In genomic region chr17:65959011-65959410, GRCm38 (mm10) we compare ENCODE assay signal across 22 mouse cellular contexts. TPM values are rescaled to one million over a fixed set of nuclear protein-coding genes. Genes with fewer than 3 reads are reported as not detected.
DNase-seq lines count a peak whose midpoint lies in the region; ATAC-seq and TF ChIP-seq lines count a peak whose summit lies in the region.
"Had no signal": no experiment of that assay in that cellular context is flagged by ENCODE, and none has a peak within 500 bp of the region (broad histone marks: within the 10 kb centered on the region; RNA-seq: fewer than 3 reads in every experiment).

No protein-coding gene starts in this region.

- H3K27me3 ChIP-seq in cerebellum, adult 2 months (ENCODE audit: control insufficient read depth, insufficient read depth, low read length), result no peaks in the 10 kb centered on the region
- no peaks in the 10 kb centered on the region for H3K27me3 ChIP-seq in kidney, embryonic 14.5 days (ENCODE audit: control insufficient read depth, insufficient read depth, low read length)
- H3K27me3 ChIP-seq in intestine, embryonic 14.5 days (replicated peaks; ENCODE audit: control insufficient read depth, insufficient read depth, low read length), result no peaks in the 10 kb centered on the region
- no peaks in the 10 kb centered on the region for H3K27me3 ChIP-seq in intestine, postnatal 0 days (replicated peaks; ENCODE audit: control insufficient read depth, insufficient read depth, low read length)
- H3K27me3 ChIP-seq in neural tube, embryonic 15.5 days (replicated peaks), result no peaks in the 10 kb centered on the region
- H3K27me3 ChIP-seq: CH12.LX; embryonic facial prominence, embryonic 12.5 days; embryonic facial prominence, embryonic 15.5 days; forebrain, embryonic 12.5 days; forebrain, embryonic 15.5 days; hindbrain, embryonic 12.5 days; hindbrain, embryonic 15.5 days; Patski had no signal

- DNase-seq in cerebellum, adult 2 months, result no peak
- no peak for DNase-seq in cerebellum, postnatal 14 days
- DNase-seq in kidney, postnatal 14 days, result no peak
- no peak for DNase-seq in intestine, embryonic 14.5 days (ENCODE audit: low spot score)
- no peak for DNase-seq in lung, postnatal 10 days
- DNase-seq: adrenal gland, postnatal 10 days; gastrocnemius, postnatal 25 days; heart, adult 2 months had no signal

- H3K36me3 ChIP-seq in kidney, embryonic 14.5 days (ENCODE audit: control insufficient read depth, insufficient read depth, low read length), result no peaks in the 10 kb centered on the region
- H3K36me3 ChIP-seq in intestine, embryonic 14.5 days (ENCODE audit: control insufficient read depth, insufficient read depth, low read length), result no peaks in the 10 kb centered on the region
- no peaks in the 10 kb centered on the region for H3K36me3 ChIP-seq in intestine, postnatal 0 days (ENCODE audit: control insufficient read depth, insufficient read depth)
- H3K36me3 ChIP-seq in neural tube, embryonic 15.5 days, result no peaks in the 10 kb centered on the region
- H3K36me3 ChIP-seq: embryonic facial prominence, embryonic 12.5 days; embryonic facial prominence, embryonic 15.5 days; forebrain, embryonic 12.5 days; forebrain, embryonic 15.5 days; G1E; heart, embryonic 10.5 days; hindbrain, embryonic 12.5 days; hindbrain, embryonic 15.5 days had no signal

- H3K4me2 ChIP-seq in kidney, embryonic 14.5 days (replicated peaks; ENCODE audit: low read depth, low read length), result no peak overlapping the region
- H3K4me2 ChIP-seq in intestine, embryonic 14.5 days (ENCODE audit: low read length), result no peak overlapping the region
- H3K4me2 ChIP-seq in intestine, postnatal 0 days (replicated peaks; ENCODE audit: low read depth), result no peak overlapping the region
- no peak overlapping the region for H3K4me2 ChIP-seq in neural tube, embryonic 15.5 days
- H3K4me2 ChIP-seq: embryonic facial prominence, embryonic 12.5 days; embryonic facial prominence, embryonic 15.5 days; forebrain, embryonic 12.5 days; forebrain, embryonic 15.5 days; hindbrain, embryonic 12.5 days; hindbrain, embryonic 15.5 days had no signal

- no peak overlapping the region for H3K9ac ChIP-seq in kidney, embryonic 14.5 days (ENCODE audit: low read depth, low read length)
- no peak overlapping the region for H3K9ac ChIP-seq in intestine, embryonic 14.5 days (ENCODE audit: low read length)
- no peak overlapping the region for H3K9ac ChIP-seq in intestine, postnatal 0 days (ENCODE audit: low read depth, low read length)
- no peak overlapping the region for H3K9ac ChIP-seq in neural tube, embryonic 15.5 days (replicated peaks)
- H3K9ac ChIP-seq: embryonic facial prominence, embryonic 12.5 days; embryonic facial prominence, embryonic 15.5 days; forebrain, embryonic 12.5 days; forebrain, embryonic 15.5 days; hindbrain, embryonic 12.5 days; hindbrain, embryonic 15.5 days had no signal

- peaks cover 17% of the 10 kb centered on the region for H3K4me1 ChIP-seq in cerebellum, adult 2 months (ENCODE audit: control insufficient read depth, insufficient read depth, low read length)
- no peaks in the 10 kb centered on the region for H3K4me1 ChIP-seq in kidney, embryonic 14.5 days (ENCODE audit: control insufficient read depth, insufficient read depth, low read length)
- no peaks in the 10 kb centered on the region for H3K4me1 ChIP-seq in intestine, embryonic 14.5 days (replicated peaks; ENCODE audit: control insufficient read depth, insufficient read depth, low read length)
- no peaks in the 10 kb centered on the region for H3K4me1 ChIP-seq in intestine, postnatal 0 days (replicated peaks; ENCODE audit: control insufficient read depth, insufficient read depth, low read length)
- H3K4me1 ChIP-seq in neural tube, embryonic 15.5 days, result no peaks in the 10 kb centered on the region
- H3K4me1 ChIP-seq: forebrain, embryonic 12.5 days; forebrain, embryonic 15.5 days; hindbrain, embryonic 12.5 days; hindbrain, embryonic 15.5 days had no signal

- H3K27ac ChIP-seq in cerebellum, adult 2 months (ENCODE audit: insufficient read depth, low read length), result peak overlapping the region; percentile 23; the same call in 1 of the 2 replicates
- H3K27ac ChIP-seq in kidney, embryonic 14.5 days (ENCODE audit: low read depth, low read length), result no peak overlapping the region
- no peak overlapping the region for H3K27ac ChIP-seq in intestine, embryonic 14.5 days (ENCODE audit: low read depth)
- 0 out of 2 replicates have a peak overlapping the region, but pooled peaks have one; percentile 28 for H3K27ac ChIP-seq in intestine, postnatal 0 days (ENCODE audit: low read depth, low read length)
- no peak overlapping the region for H3K27ac ChIP-seq in neural tube, embryonic 15.5 days (replicated peaks)
- H3K27ac ChIP-seq: embryonic facial prominence, embryonic 12.5 days; embryonic facial prominence, embryonic 15.5 days; forebrain, embryonic 12.5 days; forebrain, embryonic 15.5 days; heart, adult 2 months; heart, embryonic 10.5 days; hindbrain, embryonic 12.5 days; hindbrain, embryonic 15.5 days had no signal

- TF ChIP-seq CTCF in cerebellum, adult 2 months (IDR thresholded peaks at IDR 0.05; ENCODE audit: borderline replicate concordance, insufficient read depth, low read depth, low read length), result no peak
- no peak for TF ChIP-seq CTCF in intestine, postnatal 0 days (IDR thresholded peaks at IDR 0.05; ENCODE audit: low read depth)

- H3K9me3 ChIP-seq in kidney, embryonic 14.5 days (ENCODE audit: control insufficient read depth, low read length), result no peaks in the 10 kb centered on the region
- H3K9me3 ChIP-seq in intestine, embryonic 14.5 days (ENCODE audit: control insufficient read depth, low read length), result no peaks in the 10 kb centered on the region
- H3K9me3 ChIP-seq in intestine, postnatal 0 days (ENCODE audit: control insufficient read depth), result 0 out of 2 replicates have a peak, but pooled peaks cover 3% of the 10 kb centered on the region
- no peaks in the 10 kb centered on the region for H3K9me3 ChIP-seq in neural tube, embryonic 15.5 days (replicated peaks)
- H3K9me3 ChIP-seq: embryonic facial prominence, embryonic 12.5 days; embryonic facial prominence, embryonic 15.5 days; forebrain, embryonic 12.5 days; forebrain, embryonic 15.5 days; G1E; heart, embryonic 10.5 days; hindbrain, embryonic 12.5 days; hindbrain, embryonic 15.5 days had no signal

- 59% methylated on average over 3 of the region's 3 CpGs for WGBS in cerebellum, adult 2 months
- WGBS in kidney, embryonic 14.5 days, result 39% methylated on average over 3 of the region's 3 CpGs
- 53% methylated on average over 3 of the region's 3 CpGs for WGBS in intestine, embryonic 14.5 days
- WGBS in intestine, postnatal 0 days, result 27% methylated on average over 3 of the region's 3 CpGs
- 45% methylated on average over 3 of the region's 3 CpGs for WGBS in neural tube, embryonic 15.5 days

- ATAC-seq in kidney, embryonic 14.5 days (ENCODE audit: low FRiP score, low TSS enrichment), result peak; percentile 33; the same call in 1 of the 2 replicates
- ATAC-seq in intestine, embryonic 14.5 days (replicated peaks; ENCODE audit: low FRiP score, low TSS enrichment, low read depth), result peak; percentile 38; the same call in 1 of the 2 replicates
- peak; percentile 76 for ATAC-seq in intestine, postnatal 0 days
- no peak for ATAC-seq in neural tube, embryonic 15.5 days (ENCODE audit: low FRiP score)
- ATAC-seq: forebrain, embryonic 15.5 days; Patski had no signal

- no peak overlapping the region for H3K4me3 ChIP-seq in cerebellum, adult 2 months (replicated peaks; ENCODE audit: insufficient read depth, low read depth, low read length)
- no peak overlapping the region for H3K4me3 ChIP-seq in kidney, embryonic 14.5 days (ENCODE audit: low read length)
- no peak overlapping the region for H3K4me3 ChIP-seq in intestine, embryonic 14.5 days (ENCODE audit: low read depth, low read length)
- H3K4me3 ChIP-seq in intestine, postnatal 0 days (ENCODE audit: low read depth, low read length), result no peak overlapping the region
- no peak overlapping the region for H3K4me3 ChIP-seq in neural tube, embryonic 15.5 days (replicated peaks)
- H3K4me3 ChIP-seq: embryonic facial prominence, embryonic 12.5 days; embryonic facial prominence, embryonic 15.5 days; erythroblast, embryonic 14.5 days; forebrain, embryonic 12.5 days; forebrain, embryonic 15.5 days; heart, adult 2 months; heart, embryonic 10.5 days; hindbrain, embryonic 12.5 days; hindbrain, embryonic 15.5 days had no signal

- no peak for TF ChIP-seq POLR2A in cerebellum, adult 2 months (IDR thresholded peaks at IDR 0.05; ENCODE audit: borderline replicate concordance, insufficient read depth, low read length)

RNA-seq across cellular contexts. Expression of gene Twsg1, which starts 8.0 kb away (rescaled TPM):
- polyA plus RNA-seq in cerebellum, adult 2 months (2012; rRNA removed), result 30.3 and 32.1 TPM in 2 replicates
- 84.6 and 146 TPM in 2 replicates for polyA plus RNA-seq in kidney, embryonic 14.5 days (2014; fragmentation: Nextera tagmentation; extraction: Ambion mirVana)
- polyA plus RNA-seq in intestine, embryonic 14.5 days (2014; fragmentation: Nextera tagmentation; extraction: Ambion mirVana), result 104 and 114 TPM in 2 replicates
- polyA plus RNA-seq in intestine, postnatal 0 days (2015; fragmentation: Nextera tagmentation; extraction: Ambion mirVana), result 35.6 and 36.0 TPM in 2 replicates
- polyA plus RNA-seq in neural tube, embryonic 15.5 days (2015; fragmentation: Nextera tagmentation; extraction: Ambion mirVana), result 47.0 and 59.9 TPM in 2 replicates

Comparison
In these comparisons a context has a peak if more than half of its experiments do, and no peak if none do; other contexts are left out.
1. H3K27ac ChIP-seq: peak in cerebellum, adult 2 months (single experiment) and intestine, postnatal 0 days (single experiment); none in kidney, embryonic 14.5 days (single experiment), intestine, embryonic 14.5 days (single experiment) and neural tube, embryonic 15.5 days (single experiment).